ENCODE assay signal across 19 mouse cellular contexts in the genomic region with DNA sequence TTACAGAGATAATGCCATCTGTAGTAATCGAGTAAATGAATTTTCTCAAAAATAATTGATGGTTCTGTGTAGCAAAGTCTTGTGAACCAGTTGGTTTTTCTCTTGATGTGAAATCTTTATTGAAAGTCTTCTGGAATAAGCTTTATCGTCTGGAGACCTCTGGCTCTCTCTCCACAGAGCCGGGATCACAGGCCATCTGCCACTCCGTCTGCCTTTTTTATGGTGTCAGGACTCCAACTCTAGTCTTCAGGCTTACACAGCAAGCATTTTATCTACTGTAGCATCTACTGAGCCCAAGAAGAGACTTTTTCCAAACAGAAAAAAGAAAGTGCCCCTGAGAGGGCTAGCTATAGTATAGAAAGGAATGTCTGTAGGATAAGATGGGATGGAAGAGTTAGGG.
DNase-seq lines count a peak whose midpoint lies in the region; ATAC-seq and TF ChIP-seq lines count a peak whose summit lies in the region.
"Had no signal": no experiment of that assay in that cellular context is flagged by ENCODE, and none has a peak within 500 bp of the region (broad histone marks: within the 10 kb centered on the region; RNA-seq: fewer than 3 reads in every experiment).

No protein-coding gene starts in this region.

- no peaks in the 10 kb centered on the region for H3K9me3 ChIP-seq in intestine, embryonic 14.5 days (ENCODE audit: control insufficient read depth, low read length)
- no peaks in the 10 kb centered on the region for H3K9me3 ChIP-seq in intestine, postnatal 0 days (ENCODE audit: control insufficient read depth)
- no peaks in the 10 kb centered on the region for H3K9me3 ChIP-seq in forebrain, embryonic 16.5 days (ENCODE audit: control insufficient read depth, low read length)
- H3K9me3 ChIP-seq: embryonic facial prominence, embryonic 10.5 days; heart, embryonic 15.5 days; limb, embryonic 10.5 days; liver, embryonic 13.5 days had no signal

- no peak for DNase-seq in intestine, embryonic 14.5 days (ENCODE audit: low spot score)
- DNase-seq in brain, embryonic 14.5 days (ENCODE audit: low read depth), result peak; percentile 79
- peak; percentile 63 for DNase-seq in cerebellum, adult 8-10 months
- DNase-seq in layer of hippocampus, postnatal 10 days (ENCODE audit: low spot score in 2 of 2), result no peak
- DNase-seq in adrenal gland, postnatal 14 days, result no peak
- DNase-seq: adrenal gland, adult 2 months; kidney, adult 9 months; kidney, postnatal 4 days; layer of hippocampus, postnatal 36 days; liver, embryonic 13.5 days; lung, postnatal 10 days; right cerebral cortex, postnatal 25 days; thymus, postnatal 36 days had no signal

- no peak for TF ChIP-seq CTCF in intestine, postnatal 0 days (IDR thresholded peaks at IDR 0.05; ENCODE audit: low read depth)
- TF ChIP-seq CTCF in brain, embryonic 14.5 days (IDR thresholded peaks at IDR 0.05; ENCODE audit: borderline replicate concordance, extremely low read depth, insufficient read depth, insufficient read length), result no peak

- H3K4me1 ChIP-seq in intestine, embryonic 14.5 days (replicated peaks; ENCODE audit: control insufficient read depth, insufficient read depth, low read length), result 0 out of 2 replicates have a peak, but pooled peaks cover 3% of the 10 kb centered on the region
- H3K4me1 ChIP-seq in intestine, postnatal 0 days (replicated peaks; ENCODE audit: control insufficient read depth, insufficient read depth, low read length), result no peaks in the 10 kb centered on the region
- H3K4me1 ChIP-seq in forebrain, embryonic 16.5 days (replicated peaks; ENCODE audit: control insufficient read depth, insufficient read depth, low read length), result peaks cover 5% of the 10 kb centered on the region; the same call in 1 of the 2 replicates
- H3K4me1 ChIP-seq: liver, embryonic 13.5 days had no signal

- H3K4me2 ChIP-seq in intestine, embryonic 14.5 days (ENCODE audit: low read length), result no peak overlapping the region
- no peak overlapping the region for H3K4me2 ChIP-seq in intestine, postnatal 0 days (replicated peaks; ENCODE audit: low read depth)
- no peak overlapping the region for H3K4me2 ChIP-seq in forebrain, embryonic 16.5 days (ENCODE audit: low read length)
- H3K4me2 ChIP-seq: heart, embryonic 15.5 days; liver, embryonic 13.5 days had no signal

- H3K9ac ChIP-seq in intestine, embryonic 14.5 days (ENCODE audit: low read length), result no peak overlapping the region
- no peak overlapping the region for H3K9ac ChIP-seq in intestine, postnatal 0 days (ENCODE audit: low read depth, low read length)
- H3K9ac ChIP-seq in forebrain, embryonic 16.5 days (replicated peaks; ENCODE audit: low read depth, low read length), result no peak overlapping the region
- H3K9ac ChIP-seq: heart, embryonic 15.5 days; liver, embryonic 13.5 days had no signal

- WGBS in intestine, embryonic 14.5 days, result 27% methylated on average over 4 of the region's 4 CpGs
- WGBS in intestine, postnatal 0 days, result 52% methylated on average over 4 of the region's 4 CpGs
- WGBS in forebrain, embryonic 16.5 days, result 52% methylated on average over 4 of the region's 4 CpGs

- no peaks in the 10 kb centered on the region for H3K36me3 ChIP-seq in intestine, embryonic 14.5 days (ENCODE audit: control insufficient read depth, insufficient read depth, low read length)
- no peaks in the 10 kb centered on the region for H3K36me3 ChIP-seq in intestine, postnatal 0 days (ENCODE audit: control insufficient read depth, insufficient read depth)
- no peaks in the 10 kb centered on the region for H3K36me3 ChIP-seq in forebrain, embryonic 16.5 days (ENCODE audit: control insufficient read depth, insufficient read depth)
- H3K36me3 ChIP-seq: embryonic facial prominence, embryonic 10.5 days; heart, embryonic 15.5 days; limb, embryonic 10.5 days; liver, embryonic 13.5 days had no signal

- H3K4me3 ChIP-seq in intestine, embryonic 14.5 days (ENCODE audit: low read depth, low read length), result no peak overlapping the region
- no peak overlapping the region for H3K4me3 ChIP-seq in intestine, postnatal 0 days (ENCODE audit: low read depth, low read length)
- H3K4me3 ChIP-seq in forebrain, embryonic 16.5 days (replicated peaks; ENCODE audit: low read length), result no peak overlapping the region
- H3K4me3 ChIP-seq: embryonic facial prominence, embryonic 10.5 days; erythroblast, embryonic 14.5 days; heart, embryonic 15.5 days; limb, embryonic 10.5 days; liver, embryonic 13.5 days had no signal

- peak overlapping the region; percentile 52; the same call in 1 of the 2 replicates for H3K27ac ChIP-seq in intestine, embryonic 14.5 days (ENCODE audit: low read depth)
- H3K27ac ChIP-seq in intestine, postnatal 0 days (ENCODE audit: low read depth, low read length), result no peak overlapping the region
- peak overlapping the region; percentile 67 for H3K27ac ChIP-seq in forebrain, embryonic 16.5 days (ENCODE audit: low read length)
- H3K27ac ChIP-seq: embryonic facial prominence, embryonic 10.5 days; heart, embryonic 15.5 days; limb, embryonic 10.5 days; liver, embryonic 13.5 days had no signal

- ATAC-seq in intestine, embryonic 14.5 days (replicated peaks; ENCODE audit: low FRiP score, low TSS enrichment, low read depth), result no peak
- no peak for ATAC-seq in intestine, postnatal 0 days
- peak; percentile 43 for ATAC-seq in forebrain, embryonic 16.5 days

- TF ChIP-seq POLR2A in brain, embryonic 14.5 days (IDR thresholded peaks at IDR 0.05; ENCODE audit: borderline replicate concordance, extremely low read depth, insufficient read depth, insufficient read length, poor library complexity, severe bottlenecking), result no peak

- H3K27me3 ChIP-seq in intestine, embryonic 14.5 days (replicated peaks; ENCODE audit: control insufficient read depth, insufficient read depth, low read length), result no peaks in the 10 kb centered on the region
- H3K27me3 ChIP-seq in intestine, postnatal 0 days (replicated peaks; ENCODE audit: control insufficient read depth, insufficient read depth, low read length), result no peaks in the 10 kb centered on the region
- no peaks in the 10 kb centered on the region for H3K27me3 ChIP-seq in forebrain, embryonic 16.5 days (replicated peaks; ENCODE audit: control insufficient read depth, insufficient read depth, low read length)
- H3K27me3 ChIP-seq: heart, embryonic 15.5 days; liver, embryonic 13.5 days had no signal

Comparison
In these comparisons a context has a peak if more than half of its experiments do, and no peak if none do; other contexts are left out.
1. DNase-seq: peak in brain, embryonic 14.5 days (single experiment) and cerebellum, adult 8-10 months (single experiment); none in intestine, embryonic 14.5 days (single experiment), layer of hippocampus, postnatal 10 days (0 of 2) and adrenal gland, postnatal 14 days (single experiment).